Mouse (Mus musculus) kidney, postnatal 10 days (tissue): ENCODE measurements around the gene Ubash3b.

Experiments
- DNase-seq: peaks from one replicate; pipeline ENCODE4 v3.0.0; 2021; ENCODE audit warnings: mixed read lengths

Gene Ubash3b

DNA sequence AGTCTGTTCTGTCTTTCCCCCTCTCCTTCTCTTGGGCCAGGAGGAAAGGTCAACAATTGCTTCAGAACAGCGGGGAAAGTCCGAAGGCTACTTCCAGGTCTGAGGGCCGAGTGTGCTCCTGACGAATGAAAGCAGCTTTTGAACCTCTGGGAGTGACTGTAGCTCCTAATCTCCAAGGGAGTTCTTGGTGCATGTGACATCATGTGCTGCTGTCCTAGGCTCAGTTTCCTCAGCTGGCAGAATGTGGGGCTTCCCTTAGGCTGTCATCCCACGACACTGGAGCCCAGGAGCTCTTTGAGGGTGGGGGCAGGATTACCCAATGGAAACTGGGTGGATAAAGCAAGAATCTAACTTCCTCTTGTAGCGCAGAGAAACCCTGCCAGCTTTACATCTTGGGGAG is at the start of gene Ubash3b:
Gene Ubash3b, minus strand, starts transcription at position 285 of the 400 bp plus-strand sequence.
- DNase-seq: no peak

DNA sequence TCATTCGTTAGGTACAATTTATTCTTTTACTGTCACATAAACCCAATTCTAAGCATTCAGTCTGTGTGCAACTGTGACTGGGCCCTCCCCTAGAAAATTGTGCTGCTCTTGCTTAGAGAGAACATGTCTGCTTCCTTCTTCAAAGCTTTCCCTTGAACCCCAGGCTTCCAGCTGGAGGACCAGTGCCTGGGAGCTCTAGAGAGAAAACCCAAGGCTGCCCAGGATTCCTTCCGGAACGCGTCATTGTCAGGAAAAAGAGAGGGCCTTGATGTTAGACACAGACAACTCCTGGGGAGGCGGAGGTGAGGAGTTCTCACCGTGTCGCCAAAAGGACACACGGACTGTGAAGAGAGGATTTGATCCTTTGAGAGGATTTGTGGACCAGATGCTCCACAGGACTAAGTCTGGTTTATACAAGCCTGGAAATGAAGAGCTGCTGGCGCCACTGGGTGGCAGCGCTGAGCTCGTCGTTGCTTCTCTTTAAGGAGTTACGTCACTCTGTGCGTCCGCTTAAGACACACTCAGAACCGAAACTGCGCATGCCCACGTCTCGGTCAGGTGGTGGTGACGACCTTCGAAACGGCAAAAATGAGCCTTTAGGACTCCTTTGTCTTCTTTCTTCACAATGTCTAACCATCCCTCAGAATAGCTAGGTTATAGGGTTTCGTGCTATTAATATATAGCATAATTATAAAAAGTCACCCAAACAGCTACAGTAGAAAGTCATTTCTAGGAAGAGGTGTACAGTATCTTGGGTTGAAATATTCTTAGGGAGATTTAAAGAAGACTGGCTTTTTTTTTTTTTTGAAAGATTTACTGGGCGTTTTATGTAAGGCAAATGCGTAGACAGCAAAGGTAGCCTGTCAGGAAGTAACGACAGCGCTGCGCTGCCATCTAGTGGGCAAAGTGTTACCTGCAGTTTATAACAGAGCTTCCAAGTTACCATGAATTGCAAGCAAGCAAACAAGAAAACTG is 45.9 kb upstream of the Ubash3b start:
- DNase-seq: peak; percentile 97

DNA sequence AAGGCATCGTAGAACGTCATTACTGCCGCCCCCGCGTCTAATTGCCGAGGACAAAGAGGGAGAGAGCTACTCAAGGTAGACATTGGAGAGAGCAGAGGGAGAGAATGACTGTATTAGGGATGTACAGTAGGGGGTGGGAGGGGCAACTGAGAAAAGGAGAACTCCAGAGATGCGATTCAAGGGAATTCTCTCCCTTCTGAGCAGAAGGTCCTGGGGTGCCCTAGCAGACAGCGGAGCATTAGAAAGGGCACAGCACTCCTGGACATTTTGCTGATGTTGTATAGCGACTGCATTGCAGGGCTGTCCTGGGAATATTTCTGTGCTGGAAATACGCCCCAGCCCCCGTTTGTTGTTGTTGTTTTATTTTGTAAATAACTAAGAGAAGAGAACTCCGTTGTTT is 45.2 kb upstream of the Ubash3b start:
- DNase-seq: no peak

DNA sequence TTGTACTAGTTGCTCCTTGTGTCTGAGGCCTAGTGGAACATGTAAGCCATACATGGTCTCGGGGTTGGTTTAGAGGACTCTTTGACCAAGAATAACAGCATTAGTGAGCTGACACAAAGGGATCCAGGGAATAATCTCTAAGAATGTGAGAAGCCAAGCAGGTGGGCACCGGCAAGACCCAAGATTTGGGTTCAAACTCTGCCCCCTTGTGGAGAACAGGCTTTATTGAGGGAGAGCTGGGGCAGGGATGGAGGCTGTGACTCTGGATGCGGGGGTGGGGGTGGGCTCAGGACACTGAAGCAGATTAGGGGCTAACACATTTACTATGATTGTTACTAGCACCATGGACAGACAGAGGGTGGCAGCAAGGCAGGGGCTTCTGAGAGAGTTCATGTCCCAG is 43.8 kb upstream of the Ubash3b start:
- no peak for DNase-seq

DNA sequence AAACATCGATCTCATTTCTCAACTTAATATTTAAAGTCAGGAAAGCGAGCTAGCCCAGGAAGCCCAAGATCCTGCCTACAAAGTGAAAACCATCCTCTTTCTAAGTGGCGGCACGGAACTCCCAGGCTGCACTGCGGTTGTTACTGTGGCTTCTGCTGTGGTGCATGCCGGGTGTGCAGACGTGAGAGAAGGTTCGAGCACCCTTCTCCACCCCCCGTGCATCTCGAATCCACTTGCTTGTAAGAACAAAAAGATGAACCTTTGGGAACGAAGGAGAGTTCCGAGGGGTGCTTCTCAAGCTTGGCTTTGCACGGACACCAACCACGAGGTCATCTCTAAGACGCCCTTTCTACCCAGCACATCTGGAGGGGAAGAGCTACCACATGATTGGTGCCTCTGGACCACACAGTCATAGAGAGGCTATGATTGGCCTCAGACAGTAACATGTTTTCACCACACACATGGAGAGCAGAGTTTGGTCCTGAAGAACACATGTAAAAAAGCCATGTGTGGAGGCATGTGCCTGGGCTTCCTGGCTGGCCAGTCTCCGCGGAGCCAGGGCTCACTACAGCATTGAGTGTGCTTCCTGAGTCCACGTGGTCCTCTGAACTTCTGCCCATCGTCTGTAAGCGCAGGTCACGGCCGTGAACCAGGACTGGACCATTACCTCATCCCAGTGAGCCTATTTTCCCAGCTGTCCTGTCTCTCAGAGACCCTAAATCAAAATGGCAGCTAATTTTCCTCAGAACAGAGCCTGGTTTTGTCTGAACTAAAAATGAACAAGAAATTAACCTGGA is 38.2 kb upstream of the Ubash3b start:
- peak; percentile 30 for DNase-seq

DNA sequence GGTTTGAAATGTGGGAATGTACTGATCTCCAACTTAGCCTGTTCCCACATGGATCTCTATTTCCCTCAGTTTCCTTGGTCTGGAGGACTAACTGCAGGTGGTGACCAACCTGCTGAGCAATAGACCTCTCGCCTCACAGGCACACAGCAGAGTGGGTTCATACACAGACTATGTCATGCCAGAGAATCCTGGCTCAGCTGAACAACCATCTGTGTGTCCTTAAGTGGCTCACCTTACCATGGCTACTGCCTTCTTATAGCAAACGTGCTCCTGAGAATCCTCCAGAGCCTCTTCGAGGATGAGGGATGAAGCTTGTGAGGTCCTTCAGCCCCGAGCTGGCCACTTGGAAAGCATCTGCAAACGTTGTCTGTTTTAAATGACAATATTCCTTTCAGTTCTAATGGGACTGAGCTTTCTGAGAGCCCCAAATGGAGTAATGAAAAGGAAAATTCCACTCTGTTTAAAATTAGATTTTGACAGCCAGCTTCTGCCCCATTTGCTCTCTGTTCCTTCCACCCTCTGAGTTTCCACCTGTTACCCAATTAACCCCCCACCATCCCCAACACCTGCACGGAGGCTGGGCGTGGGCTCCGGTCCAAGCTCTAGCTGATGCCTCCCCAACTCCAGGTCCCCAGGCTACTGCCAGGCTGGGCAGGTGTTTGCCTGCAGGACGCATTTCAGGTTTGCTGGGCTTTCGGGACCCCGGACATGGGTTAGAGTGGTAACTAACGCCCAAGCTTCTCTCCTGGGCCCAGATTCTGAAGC is 37.2 kb upstream of the Ubash3b start:
- no peak for DNase-seq

DNA sequence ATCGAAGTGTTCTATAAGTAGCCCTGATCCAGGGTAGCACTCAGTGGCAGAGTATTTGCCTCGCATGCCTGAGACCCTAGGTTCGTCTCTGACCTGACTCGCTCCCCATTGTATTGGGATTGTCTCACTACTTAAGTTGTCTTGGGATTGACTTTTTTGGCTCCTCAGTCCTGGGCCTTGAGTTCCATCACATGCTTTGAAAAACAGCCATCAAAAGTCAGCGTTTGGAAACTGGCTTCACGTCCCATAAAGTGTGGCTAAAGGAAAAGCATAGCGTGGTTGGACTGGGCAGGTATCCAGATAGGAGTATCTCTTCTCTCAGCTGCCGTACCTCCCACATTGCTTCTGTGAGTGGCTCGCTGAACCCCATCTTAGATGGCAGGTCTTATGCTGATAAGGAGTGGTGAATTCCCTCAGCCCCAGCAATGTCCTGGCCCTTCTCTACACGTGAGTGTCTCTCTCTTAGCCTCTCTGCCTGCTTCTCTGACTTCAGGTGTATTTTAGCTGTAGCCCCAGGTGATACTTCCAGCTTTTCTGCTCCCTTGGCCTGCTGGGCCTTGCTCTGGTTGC is 34.3 kb upstream of the Ubash3b start:
- no peak for DNase-seq

DNA sequence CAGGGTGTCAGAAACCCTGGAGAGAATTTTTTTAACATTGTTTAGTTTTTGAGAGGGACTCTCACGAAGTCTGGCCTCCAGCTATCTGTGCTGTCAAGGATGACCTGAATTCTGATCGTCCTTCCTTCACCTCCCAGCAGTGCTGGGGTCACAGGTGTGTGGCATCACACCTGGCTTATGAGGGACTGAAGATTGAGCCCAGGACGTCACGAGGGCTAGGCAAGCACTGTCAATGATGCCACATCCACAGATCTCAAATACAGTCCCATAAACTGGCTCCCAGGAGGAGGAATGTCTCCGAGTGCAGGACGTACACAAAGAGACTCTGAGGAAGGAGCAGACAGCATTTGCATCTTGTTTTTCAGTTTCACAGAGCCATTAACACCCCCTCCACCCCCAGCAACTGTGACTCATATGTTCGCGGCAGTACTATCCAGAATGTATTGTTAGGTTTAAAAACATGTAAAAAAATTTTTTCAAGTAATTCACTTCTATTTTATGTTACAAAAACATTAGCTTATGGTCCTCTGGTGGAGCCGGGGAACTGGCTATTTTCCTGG is 30.2 kb upstream of the Ubash3b start:
- no peak for DNase-seq

DNA sequence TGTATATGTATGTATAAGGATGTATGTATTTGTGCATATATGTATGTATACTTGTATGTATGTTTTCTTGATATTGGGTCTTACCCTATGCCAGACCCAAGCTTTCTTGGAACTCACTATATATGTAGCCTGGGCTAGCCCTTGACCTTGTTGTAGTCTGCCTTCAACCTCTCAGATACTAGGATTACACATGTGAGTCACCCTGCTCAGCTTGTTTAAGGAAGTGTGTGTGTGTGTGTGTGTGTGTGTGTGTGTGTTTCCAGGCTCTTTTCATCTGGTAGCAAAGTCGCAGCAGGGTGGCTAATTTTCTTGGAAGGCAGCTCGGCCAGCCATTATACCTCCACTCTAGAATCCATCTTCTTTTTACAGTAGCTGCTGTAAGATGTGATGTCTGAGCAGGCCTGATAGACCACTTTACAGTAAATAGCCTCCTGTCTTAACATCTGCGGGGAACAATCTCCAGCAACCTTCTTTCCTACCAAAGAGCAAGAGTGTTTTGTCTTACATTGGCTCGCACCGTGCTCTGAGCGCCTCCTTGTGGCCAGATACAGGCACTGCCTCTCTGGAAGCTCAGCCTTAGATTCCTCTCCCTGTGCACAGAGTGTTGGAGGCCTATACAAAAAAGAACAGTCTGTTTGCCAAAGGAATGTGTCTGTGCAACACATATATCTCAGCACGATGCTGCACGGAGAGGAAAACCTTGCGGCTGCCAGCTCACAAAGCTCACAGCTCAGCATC is 29.4 kb upstream of the Ubash3b start:
- DNase-seq: peak; percentile 86

DNA sequence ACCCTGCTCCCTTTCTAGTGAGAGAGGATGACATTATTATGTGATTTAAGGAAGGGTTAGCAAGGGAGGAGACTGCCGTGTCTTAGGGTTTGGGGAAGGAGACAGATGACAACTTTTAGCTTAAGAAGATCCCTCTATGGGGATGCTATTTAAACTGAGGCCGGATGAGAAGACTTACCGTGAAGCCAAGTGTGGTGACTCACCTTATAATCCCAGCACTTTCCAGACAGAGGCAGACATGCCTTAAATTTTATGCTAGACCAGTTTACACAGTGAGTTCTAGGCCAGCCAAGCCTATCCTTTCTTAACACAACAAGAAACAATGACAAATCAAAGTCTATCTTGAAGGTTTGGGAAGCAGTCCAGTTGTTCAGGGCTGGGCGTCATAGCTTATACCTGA is 26.4 kb upstream of the Ubash3b start:
- no peak for DNase-seq

DNA sequence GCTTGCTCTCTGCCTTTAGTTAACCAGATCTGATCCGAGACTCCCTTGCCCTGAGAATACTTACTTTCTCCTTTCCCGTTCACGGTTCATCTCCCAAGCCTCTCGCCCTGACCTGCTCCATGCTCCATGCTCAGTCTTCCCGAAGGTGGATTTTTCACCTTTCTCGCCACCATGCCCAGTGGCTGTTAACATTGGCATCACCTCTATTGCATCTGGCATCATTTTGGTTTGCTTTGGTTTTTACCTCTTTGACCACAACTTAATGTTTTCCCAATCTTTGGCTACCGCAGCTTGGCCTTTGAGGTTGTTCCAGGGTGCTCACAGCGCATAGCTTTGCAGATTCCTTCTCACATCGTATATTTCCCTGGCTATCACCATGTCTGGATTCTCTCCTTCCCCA is 26.0 kb upstream of the Ubash3b start:
- no peak for DNase-seq

DNA sequence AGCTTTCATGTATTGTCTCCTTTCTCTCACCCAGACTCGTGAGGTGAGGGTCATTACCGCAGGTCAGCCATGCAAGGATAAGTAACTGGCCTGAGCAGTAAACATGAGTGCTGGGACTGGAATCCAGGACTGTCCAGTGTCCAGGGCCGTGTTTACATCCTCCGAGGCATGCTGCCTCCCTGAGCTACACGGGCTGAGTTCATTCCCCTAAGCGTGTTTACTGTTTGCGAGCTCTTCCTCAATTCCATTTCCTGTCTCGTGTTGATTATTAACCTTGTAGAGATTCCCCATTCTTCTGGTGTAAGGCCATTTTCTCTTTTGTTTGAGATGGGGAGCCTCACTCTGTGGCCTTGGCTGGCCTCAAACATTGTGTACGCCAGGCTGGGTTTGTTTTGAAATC is 23.8 kb upstream of the Ubash3b start:
- DNase-seq: no peak

DNA sequence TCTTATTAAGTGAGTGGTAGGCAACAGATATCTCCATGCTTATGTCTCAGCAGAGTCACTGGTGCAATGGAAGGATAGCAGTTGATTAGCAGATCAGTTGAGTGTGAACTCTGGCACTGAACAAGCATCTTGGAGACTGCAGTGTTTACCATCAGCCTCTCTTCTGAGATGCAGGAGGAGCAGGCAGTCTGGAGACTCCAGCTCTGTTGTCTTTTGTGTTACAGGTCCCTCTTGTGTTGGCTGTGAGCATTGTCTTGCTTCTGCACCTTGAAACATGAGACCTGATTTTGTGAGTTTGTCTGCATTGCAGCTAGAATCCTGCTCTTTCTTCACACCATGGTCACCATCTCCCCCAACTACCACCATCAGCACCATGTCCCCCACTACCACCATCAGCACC is 21.1 kb upstream of the Ubash3b start:
- DNase-seq: peak; percentile 67

DNA sequence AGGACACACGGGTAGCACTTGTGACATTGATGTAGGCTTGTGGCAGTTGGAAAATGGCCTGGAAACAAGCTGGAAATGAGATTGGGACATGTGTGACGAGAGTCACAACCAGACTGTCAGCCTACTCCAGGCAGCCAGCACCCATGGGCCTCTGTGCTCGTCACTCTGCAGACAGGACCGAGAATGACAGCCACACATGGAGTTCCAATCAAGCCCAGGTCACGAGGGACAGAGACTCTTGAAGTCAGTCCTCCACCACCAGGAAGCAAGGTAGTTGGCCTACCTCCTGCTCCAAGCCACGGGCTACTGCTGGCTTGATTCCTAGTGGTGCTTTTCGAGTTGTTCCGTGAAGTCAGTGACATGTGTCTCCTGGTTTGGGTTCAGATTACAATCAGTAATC is 20.3 kb upstream of the Ubash3b start:
- no peak for DNase-seq

DNA sequence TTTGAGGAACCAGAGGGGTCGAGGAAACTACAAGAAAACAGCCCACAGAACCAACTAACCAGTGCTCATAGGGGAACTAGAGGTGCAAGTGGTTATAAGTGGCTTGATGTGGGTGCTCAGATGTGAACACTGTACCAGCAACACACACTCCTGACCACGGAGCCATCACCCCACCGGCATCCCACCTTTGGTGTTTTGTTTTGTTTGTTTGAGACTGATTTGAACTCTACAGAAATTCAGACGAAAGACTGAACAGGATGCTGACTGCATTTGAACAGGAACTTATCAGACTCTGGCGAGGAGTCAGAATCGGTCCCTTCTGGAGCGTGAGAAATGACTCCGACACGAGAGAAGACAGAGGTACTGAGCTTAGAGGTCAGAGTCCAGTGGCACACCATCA is 19.9 kb upstream of the Ubash3b start:
- no peak for DNase-seq

DNA sequence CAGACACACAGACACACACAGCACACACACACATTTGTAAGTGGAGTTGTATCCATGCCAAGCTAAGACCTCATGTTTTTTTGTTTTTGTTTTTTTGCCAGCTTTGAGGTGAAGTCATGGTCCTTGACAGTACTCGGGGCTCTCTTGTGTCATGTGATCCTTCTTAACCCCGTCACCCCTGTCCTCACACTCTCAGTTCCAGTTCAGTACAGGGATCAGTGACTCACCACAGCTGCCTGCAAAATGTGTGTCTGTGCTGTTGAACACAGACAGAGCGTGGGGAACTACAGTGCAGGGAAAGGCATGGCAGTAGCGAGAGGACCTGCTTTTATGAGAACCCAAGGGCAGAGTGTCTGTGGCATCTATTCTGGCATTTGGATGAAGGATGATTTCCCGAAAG is 17.6 kb upstream of the Ubash3b start:
- no peak for DNase-seq

DNA sequence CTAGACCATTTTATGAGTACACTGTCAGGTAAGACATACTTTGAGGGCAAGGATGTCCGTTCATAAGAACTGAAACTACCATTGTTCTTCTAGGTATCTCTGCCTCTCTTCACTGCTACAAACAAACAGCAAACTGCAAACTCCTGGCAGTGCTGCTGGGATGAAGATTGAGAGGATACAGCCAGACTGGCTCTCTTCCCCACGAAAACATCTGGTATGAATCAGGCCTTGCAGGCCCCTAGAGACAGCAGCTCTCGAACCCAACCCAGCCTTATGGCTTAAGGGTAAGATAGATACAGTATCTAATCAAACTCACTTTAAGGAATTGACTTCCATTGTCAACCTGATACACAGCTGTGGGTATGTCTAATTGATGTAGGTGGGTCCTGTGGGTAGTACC is 11.7 kb upstream of the Ubash3b start:
- DNase-seq: peak; percentile 34

DNA sequence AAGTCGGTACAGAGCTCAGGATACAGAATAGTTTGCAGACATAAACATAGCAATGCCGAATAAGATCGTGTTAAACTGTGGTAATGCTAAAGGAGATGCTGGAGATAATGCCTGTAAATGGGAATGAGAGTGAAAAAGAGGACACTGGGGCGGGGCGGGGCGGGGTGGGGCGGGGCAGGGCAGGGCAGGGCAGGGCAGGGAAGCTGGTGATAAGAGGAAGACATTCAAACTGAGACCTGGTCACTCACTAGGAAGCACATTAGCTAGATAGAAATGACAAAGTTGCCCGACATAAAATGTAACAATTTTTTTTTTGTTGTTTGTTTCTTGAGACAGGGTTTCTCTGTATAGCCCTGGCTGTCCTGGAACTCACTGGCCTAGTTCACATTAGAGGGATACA is 10.9 kb upstream of the Ubash3b start:
- no peak for DNase-seq

DNA sequence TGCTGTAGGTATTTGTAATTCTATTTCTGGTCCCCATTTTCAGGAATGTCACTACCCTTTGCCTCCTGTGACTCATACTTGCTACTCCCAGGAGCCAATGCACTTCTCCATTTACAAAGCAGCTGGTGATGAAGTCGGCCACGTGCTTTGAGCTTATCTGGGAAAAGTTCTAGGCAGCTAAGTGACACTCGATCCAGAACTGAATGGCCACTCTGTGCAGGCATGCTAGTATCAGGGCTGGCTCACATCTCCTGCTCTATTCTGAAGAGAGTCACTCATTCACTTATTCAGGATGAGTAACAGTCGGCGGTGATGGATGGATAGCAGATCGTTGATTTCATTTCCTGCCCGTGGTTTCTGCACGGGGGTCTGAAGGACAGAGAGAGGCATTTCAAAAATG is 8.5 kb upstream of the Ubash3b start:
- no peak for DNase-seq

DNA sequence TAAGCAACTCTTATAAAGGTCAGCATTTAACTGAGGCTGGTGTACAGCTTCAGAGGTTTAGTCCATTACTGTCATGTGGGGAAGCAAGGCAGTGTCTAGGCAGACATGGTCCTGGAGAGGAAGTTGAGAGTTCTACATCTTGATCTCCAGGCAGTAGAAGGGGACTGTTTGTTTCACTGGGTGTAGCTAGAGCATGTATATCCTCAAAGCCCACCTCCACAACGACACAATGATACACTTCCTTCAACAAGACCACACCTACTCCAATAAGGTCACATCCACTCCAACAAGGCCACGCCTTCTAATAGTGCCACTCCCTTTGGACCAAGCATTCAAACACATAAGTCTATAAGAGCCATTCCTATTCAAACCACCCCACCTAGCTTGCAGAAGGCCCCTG is 7.2 kb upstream of the Ubash3b start:
- no peak for DNase-seq

DNA sequence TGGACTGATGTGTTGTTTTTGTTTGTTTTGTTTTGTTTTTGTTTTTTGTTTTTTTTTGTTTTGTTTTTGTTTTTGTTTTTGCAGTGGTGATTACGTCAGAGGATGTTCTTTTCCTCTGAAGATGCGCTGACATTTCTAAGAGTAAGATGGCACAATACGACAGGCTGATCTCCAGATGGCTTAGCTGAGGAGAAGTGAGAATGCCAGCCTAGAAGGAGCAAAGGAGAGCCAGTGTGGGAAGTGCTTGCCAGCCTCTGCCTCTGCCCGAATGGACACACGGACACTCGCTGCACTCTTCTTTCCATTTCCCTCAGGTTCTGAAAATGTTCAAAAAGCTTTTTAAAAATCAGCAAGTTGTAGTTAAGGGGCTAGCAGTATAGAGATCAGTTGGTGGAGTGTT is 6.7 kb upstream of the Ubash3b start:
- no peak for DNase-seq

DNA sequence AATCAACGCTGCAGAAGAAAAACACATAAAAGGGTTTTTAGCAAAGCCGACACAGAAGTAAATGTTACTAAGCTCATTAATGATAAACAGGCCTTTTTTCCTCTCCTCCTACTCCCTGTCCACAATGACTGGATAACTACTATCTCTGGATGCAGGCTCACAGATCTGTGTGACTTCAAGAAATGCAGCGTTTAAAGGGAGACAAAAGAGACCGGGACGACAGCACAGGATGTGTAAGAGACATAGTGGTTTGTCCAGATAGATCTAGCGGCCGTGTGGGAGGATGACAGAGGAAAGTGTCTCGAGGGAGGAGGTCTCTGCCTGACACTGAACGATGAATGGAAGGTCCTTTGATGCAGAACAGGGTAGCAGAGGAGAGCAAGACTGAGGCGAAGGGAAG is 5.4 kb upstream of the Ubash3b start:
- DNase-seq: no peak
